In the genomic region with DNA sequence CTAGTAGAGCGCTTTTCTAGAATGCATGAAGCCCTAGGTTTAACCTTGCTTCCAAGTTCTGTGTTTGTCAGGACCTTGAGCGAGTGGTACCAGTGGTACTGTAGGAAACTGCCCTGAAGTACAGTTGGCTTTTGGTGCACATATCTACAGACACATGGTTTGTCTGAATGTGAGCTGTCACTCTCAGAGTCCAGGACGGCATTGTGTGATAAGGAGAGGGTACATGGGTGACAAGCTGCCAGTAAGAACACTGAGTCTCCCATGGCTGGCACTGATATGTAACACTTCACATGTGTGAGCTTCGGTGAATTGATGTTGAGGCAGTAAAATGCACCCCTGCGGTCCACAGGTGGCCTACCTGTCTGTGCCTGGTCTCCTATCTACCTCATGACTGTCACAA, we compare ENCODE assay signal across 21 mouse cellular contexts. TPM values are rescaled to one million over a fixed set of nuclear protein-coding genes. Genes with fewer than 3 reads are reported as not detected.
DNase-seq lines count a peak whose midpoint lies in the region; ATAC-seq and TF ChIP-seq lines count a peak whose summit lies in the region.
"Had no signal": no experiment of that assay in that cellular context is flagged by ENCODE, and none has a peak within 500 bp of the region (broad histone marks: within the 10 kb centered on the region; RNA-seq: fewer than 3 reads in every experiment).

No protein-coding gene starts in this region.

- no peak overlapping the region for H3K9ac ChIP-seq in hindbrain, embryonic 13.5 days
- H3K9ac ChIP-seq in hindbrain, postnatal 0 days (replicated peaks; ENCODE audit: low read length), result no peak overlapping the region
- H3K9ac ChIP-seq in kidney, embryonic 16.5 days (replicated peaks; ENCODE audit: low read length), result no peak overlapping the region
- H3K9ac ChIP-seq: embryonic facial prominence, embryonic 12.5 days; heart, embryonic 12.5 days; limb, embryonic 12.5 days; lung, embryonic 15.5 days had no signal

- 94% methylated on average over 5 of the region's 5 CpGs for WGBS in hindbrain, embryonic 13.5 days
- WGBS in hindbrain, embryonic 10.5 days, result 95% methylated on average over 5 of the region's 5 CpGs
- 97% methylated on average over 5 of the region's 5 CpGs for WGBS in hindbrain, postnatal 0 days
- 90% methylated on average over 5 of the region's 5 CpGs for WGBS in kidney, embryonic 16.5 days

- H3K4me2 ChIP-seq in hindbrain, embryonic 13.5 days, result no peak overlapping the region
- H3K4me2 ChIP-seq in hindbrain, postnatal 0 days (ENCODE audit: low read depth, low read length), result no peak overlapping the region
- H3K4me2 ChIP-seq in kidney, embryonic 16.5 days (replicated peaks; ENCODE audit: low read depth, low read length), result no peak overlapping the region
- H3K4me2 ChIP-seq: embryonic facial prominence, embryonic 12.5 days; heart, embryonic 12.5 days; limb, embryonic 12.5 days; lung, embryonic 15.5 days had no signal

- H3K36me3 ChIP-seq in hindbrain, embryonic 13.5 days, result peaks cover 65% of the 10 kb centered on the region
- peaks cover 74% of the 10 kb centered on the region for H3K36me3 ChIP-seq in hindbrain, embryonic 10.5 days
- peaks cover 45% of the 10 kb centered on the region; the same call in 1 of the 2 replicates for H3K36me3 ChIP-seq in hindbrain, postnatal 0 days (ENCODE audit: insufficient read depth, low read length)
- H3K36me3 ChIP-seq in kidney, embryonic 16.5 days (ENCODE audit: insufficient read depth, low read length), result peaks cover 35% of the 10 kb centered on the region

- H3K4me1 ChIP-seq in hindbrain, embryonic 13.5 days (replicated peaks), result no peaks in the 10 kb centered on the region
- no peaks in the 10 kb centered on the region for H3K4me1 ChIP-seq in hindbrain, embryonic 10.5 days (replicated peaks)
- H3K4me1 ChIP-seq in hindbrain, postnatal 0 days (ENCODE audit: insufficient read depth, low read length), result no peaks in the 10 kb centered on the region
- H3K4me1 ChIP-seq in kidney, embryonic 16.5 days (ENCODE audit: insufficient read depth, low read length), result no peaks in the 10 kb centered on the region
- H3K4me1 ChIP-seq: embryonic facial prominence, embryonic 12.5 days; lung, embryonic 15.5 days had no signal

- ATAC-seq in hindbrain, embryonic 13.5 days (ENCODE audit: low FRiP score), result no peak
- 0 out of 2 replicates have a peak, but pooled peaks have one; percentile 39 for ATAC-seq in common myeloid progenitor, adult 5-6 weeks (replicated peaks; ENCODE audit: low read depth, poor library complexity, severe bottlenecking)
- 0 out of 2 replicates have a peak, but pooled peaks have one; percentile 32 for ATAC-seq in hindbrain, postnatal 0 days
- ATAC-seq in megakaryocyte progenitor cell, adult 5-6 weeks (replicated peaks; ENCODE audit: poor library complexity), result peak; percentile 79
- no peak for ATAC-seq in kidney, embryonic 16.5 days (ENCODE audit: low FRiP score, low TSS enrichment)

- H3K27ac ChIP-seq in hindbrain, embryonic 13.5 days, result peak overlapping the region; percentile 49
- H3K27ac ChIP-seq in hindbrain, embryonic 10.5 days, result no peak overlapping the region
- H3K27ac ChIP-seq in hindbrain, postnatal 0 days, result no peak overlapping the region
- H3K27ac ChIP-seq in kidney, embryonic 16.5 days (ENCODE audit: low read length), result no peak overlapping the region
- H3K27ac ChIP-seq: embryonic facial prominence, embryonic 12.5 days; limb, embryonic 12.5 days; lung, embryonic 15.5 days; macrophage had no signal

- H3K4me3 ChIP-seq in hindbrain, embryonic 13.5 days, result no peak overlapping the region
- no peak overlapping the region for H3K4me3 ChIP-seq in hindbrain, embryonic 10.5 days
- no peak overlapping the region for H3K4me3 ChIP-seq in hindbrain, postnatal 0 days (ENCODE audit: low read length)
- no peak overlapping the region for H3K4me3 ChIP-seq in kidney, embryonic 16.5 days (ENCODE audit: low read length)
- H3K4me3 ChIP-seq: embryonic facial prominence, embryonic 12.5 days; heart, embryonic 12.5 days; limb, embryonic 12.5 days; lung, embryonic 15.5 days had no signal

- H3K27me3 ChIP-seq in hindbrain, embryonic 13.5 days, result no peaks in the 10 kb centered on the region
- H3K27me3 ChIP-seq in hindbrain, embryonic 10.5 days (ENCODE audit: insufficient read depth, poor library complexity, severe bottlenecking), result no peaks in the 10 kb centered on the region
- H3K27me3 ChIP-seq in hindbrain, postnatal 0 days (ENCODE audit: insufficient read depth, low read length), result no peaks in the 10 kb centered on the region
- no peaks in the 10 kb centered on the region for H3K27me3 ChIP-seq in kidney, embryonic 16.5 days (ENCODE audit: insufficient read depth, low read length)
- H3K27me3 ChIP-seq: embryonic facial prominence, embryonic 12.5 days; heart, embryonic 12.5 days; limb, embryonic 12.5 days; lung, embryonic 15.5 days had no signal

- no peak for DNase-seq in hindbrain, embryonic 10.5 days (ENCODE audit: low spot score)
- DNase-seq in hindbrain, postnatal 0 days (ENCODE audit: low spot score), result no peak
- DNase-seq in gastrocnemius, postnatal 4 days (ENCODE audit: low spot score in 2 of 2), result no peak
- DNase-seq in layer of hippocampus, adult 11-12 months (ENCODE audit: low spot score), result no peak
- DNase-seq: adrenal gland, adult 2 months; cerebellum, adult 11 months; gastrocnemius, postnatal 36 days; kidney, adult 11 months; kidney, postnatal 14 days; right cerebral cortex, postnatal 4 days; thymus, adult 18-20 months had no signal

- no peak for TF ChIP-seq CTCF in hindbrain, postnatal 0 days (IDR thresholded peaks at IDR 0.05; ENCODE audit: low read depth)

- no peaks in the 10 kb centered on the region for H3K9me3 ChIP-seq in hindbrain, embryonic 13.5 days
- H3K9me3 ChIP-seq in hindbrain, embryonic 10.5 days, result no peaks in the 10 kb centered on the region
- H3K9me3 ChIP-seq in hindbrain, postnatal 0 days (ENCODE audit: low read length), result no peaks in the 10 kb centered on the region
- no peaks in the 10 kb centered on the region for H3K9me3 ChIP-seq in kidney, embryonic 16.5 days (ENCODE audit: low read length)
- H3K9me3 ChIP-seq: embryonic facial prominence, embryonic 12.5 days; heart, embryonic 12.5 days; limb, embryonic 12.5 days; lung, embryonic 15.5 days had no signal

RNA-seq across cellular contexts. Expression of a gene that starts 55.8 kb away (rescaled TPM):
- 0.23 and 0.44 TPM in 2 replicates for polyA plus RNA-seq in hindbrain, embryonic 13.5 days (2015; fragmentation: Nextera tagmentation; extraction: Ambion mirVana)
- 0.71 and 1.1 TPM in 2 replicates for polyA plus RNA-seq in hindbrain, embryonic 10.5 days (2016; fragmentation: Nextera tagmentation; extraction: Ambion mirVana)
- total RNA-seq in common myeloid progenitor, adult 5-6 weeks (2017), result 1.7 and 4.2 TPM in 2 replicates
- 0.36 and 0.89 TPM in 2 replicates for total RNA-seq in hindbrain, postnatal 0 days (2014; rRNA removed)
- polyA plus RNA-seq in hindbrain, postnatal 0 days (2015; fragmentation: Nextera tagmentation; extraction: Ambion mirVana), result 0.45 and 0.46 TPM in 2 replicates
- total RNA-seq in megakaryocyte progenitor cell, adult 5-6 weeks (2015), result 1.1 and 1.2 TPM in 2 replicates
- total RNA-seq in megakaryocyte progenitor cell, adult 5-6 weeks (2017), result 0.96 and 1.5 TPM in 2 replicates
- total RNA-seq in gastrocnemius, postnatal 4 days (2021), result 1 to 10 TPM in 1 of 2 experiments, under 1 TPM in 1; 0.86 to 1.1 TPM
- 0.31 and 1.1 TPM in 2 replicates for polyA plus RNA-seq in kidney, embryonic 16.5 days (2015; fragmentation: Nextera tagmentation; extraction: Ambion mirVana)
- polyA plus RNA-seq: adrenal gland, adult 2 months; brain, embryonic 14.5 days; macrophage had no signal

Comparison
In these comparisons a context has a peak if more than half of its experiments do, and no peak if none do; other contexts are left out.
1. ATAC-seq: peak in common myeloid progenitor, adult 5-6 weeks (single experiment), hindbrain, postnatal 0 days (single experiment) and megakaryocyte progenitor cell, adult 5-6 weeks (single experiment); none in hindbrain, embryonic 13.5 days (single experiment) and kidney, embryonic 16.5 days (single experiment).